Mouse (Mus musculus): ENCODE measurements at regions not wholly inside any gene's neighbourhood (a gene's known extent, or its start where the extent isn't known, plus 50 kb on each side); places are given as distances from the start of the nearest gene placed in this dataset.

DNA sequence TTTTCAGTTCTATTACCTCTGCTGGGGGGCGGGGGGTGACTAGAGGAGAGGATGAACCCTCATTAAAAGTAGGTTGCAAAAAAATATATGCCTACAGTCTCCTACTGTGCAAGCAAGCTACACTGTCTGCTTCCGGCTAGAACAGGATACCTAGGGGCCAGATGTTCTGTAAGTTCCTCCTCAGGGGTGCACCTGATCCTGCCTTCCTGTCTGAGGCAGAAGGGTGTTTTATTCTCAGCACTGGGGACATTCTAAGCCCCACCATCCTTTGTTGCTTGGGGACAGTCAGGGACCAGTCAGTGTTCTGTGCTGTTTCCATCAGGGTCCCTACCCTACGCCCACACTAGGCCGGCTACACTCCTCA lies 261.5 kb downstream of the Cdh26 start:
- H3K9ac ChIP-seq (replicated peaks; ENCODE audit: low read depth), result no peak overlapping the region
- H3K9me3 ChIP-seq (ENCODE audit: low read length), result no peaks in the 10 kb centered on the region
- WGBS, result 68% methylated on average over 4 of the region's 4 CpGs
- no peak overlapping the region for H3K4me2 ChIP-seq (replicated peaks; ENCODE audit: low read depth, low read length)
- no peak overlapping the region for H3K4me3 ChIP-seq (ENCODE audit: low read depth, low read length)
- TF ChIP-seq EP300 (IDR thresholded peaks at IDR 0.05) (no peak), CTCF (IDR thresholded peaks at IDR 0.05) (no peak)
- DNase-seq (ENCODE audit: low spot score), result no peak
- H3K36me3 ChIP-seq (ENCODE audit: insufficient read depth, low read length), result no peaks in the 10 kb centered on the region
- no peaks in the 10 kb centered on the region for H3K4me1 ChIP-seq (ENCODE audit: insufficient read depth, low read depth, low read length)
- H3K27ac ChIP-seq (ENCODE audit: low read length), result no peak overlapping the region
- ATAC-seq, result no peak
- H3K27me3 ChIP-seq (replicated peaks; ENCODE audit: insufficient read depth, low read length), result no peaks in the 10 kb centered on the region

- Histone ChIP-seq H3K36me3 (ENCODE audit: insufficient read depth, low read length) (no peaks in the 10 kb centered on the region), H3K9me3 (ENCODE audit: low read length) (no peaks in the 10 kb centered on the region), H3K4me3 (ENCODE audit: low read depth, low read length) (no peak overlapping the region), H3K4me1 (ENCODE audit: insufficient read depth, low read depth, low read length) (no peaks in the 10 kb centered on the region), H3K4me2 (replicated peaks; ENCODE audit: low read depth, low read length) (no peak overlapping the region), H3K9ac (replicated peaks; ENCODE audit: low read depth) (no peak overlapping the region), H3K27ac (ENCODE audit: low read length) (no peak overlapping the region), H3K27me3 (replicated peaks; ENCODE audit: insufficient read depth, low read length) (no peaks in the 10 kb centered on the region)
- no peak for TF ChIP-seq EP300 (IDR thresholded peaks at IDR 0.05)
- TF ChIP-seq CTCF (IDR thresholded peaks at IDR 0.05), result no peak
- no peak for ATAC-seq
- WGBS, result 83% methylated on average over 3 of the region's 3 CpGs
- DNase-seq (ENCODE audit: low spot score), result no peak
Measured at GRCm38 (mm10) chr2:178692231-178692630, 261.9 kb downstream of the Cdh26 start.

GRCm38 (mm10) chr2:178698648-178699047 lies 268.3 kb downstream of the Cdh26 start:
- Histone ChIP-seq H3K36me3 (ENCODE audit: insufficient read depth, low read length) (no peaks in the 10 kb centered on the region), H3K9ac (replicated peaks; ENCODE audit: low read depth) (no peak overlapping the region), H3K4me2 (replicated peaks; ENCODE audit: low read depth, low read length) (no peak overlapping the region), H3K4me3 (ENCODE audit: low read depth, low read length) (no peak overlapping the region), H3K4me1 (ENCODE audit: insufficient read depth, low read depth, low read length) (no peaks in the 10 kb centered on the region), H3K27me3 (replicated peaks; ENCODE audit: insufficient read depth, low read length) (no peaks in the 10 kb centered on the region), H3K27ac (ENCODE audit: low read length) (no peak overlapping the region), H3K9me3 (ENCODE audit: low read length) (no peaks in the 10 kb centered on the region)
- DNase-seq (ENCODE audit: low spot score), result peak; percentile 22
- ATAC-seq, result peak; percentile 37
- TF ChIP-seq EP300 (IDR thresholded peaks at IDR 0.05) (no peak), CTCF (IDR thresholded peaks at IDR 0.05) (no peak)
- 47% methylated on average over 13 of the region's 13 CpGs for WGBS

- no peak overlapping the region for H3K4me3 ChIP-seq (ENCODE audit: low read depth, low read length)
- WGBS, result 53% methylated on average over 3 of the region's 3 CpGs
- no peak overlapping the region for H3K4me2 ChIP-seq (replicated peaks; ENCODE audit: low read depth, low read length)
- ATAC-seq (no peak), DNase-seq (ENCODE audit: low spot score) (no peak)
- H3K9ac ChIP-seq (replicated peaks; ENCODE audit: low read depth), result no peak overlapping the region
- no peaks in the 10 kb centered on the region for H3K9me3 ChIP-seq (ENCODE audit: low read length)
- H3K4me1 ChIP-seq (ENCODE audit: insufficient read depth, low read depth, low read length), result no peaks in the 10 kb centered on the region
- no peak overlapping the region for H3K27ac ChIP-seq (ENCODE audit: low read length)
- H3K27me3 ChIP-seq (replicated peaks; ENCODE audit: insufficient read depth, low read length), result no peaks in the 10 kb centered on the region
- H3K36me3 ChIP-seq (ENCODE audit: insufficient read depth, low read length), result no peaks in the 10 kb centered on the region
- TF ChIP-seq EP300 (IDR thresholded peaks at IDR 0.05) (no peak), CTCF (IDR thresholded peaks at IDR 0.05) (no peak)
Measured at GRCm38 (mm10) chr2:178700825-178701224, 270.5 kb downstream of the Cdh26 start.

GRCm38 (mm10) chr2:178704510-178704909 lies 274.2 kb downstream of the Cdh26 start:
- ATAC-seq (no peak), DNase-seq (ENCODE audit: low spot score) (no peak)
- no peak overlapping the region for H3K27ac ChIP-seq (ENCODE audit: low read length)
- no peaks in the 10 kb centered on the region for H3K4me1 ChIP-seq (ENCODE audit: insufficient read depth, low read depth, low read length)
- H3K4me3 ChIP-seq (ENCODE audit: low read depth, low read length), result no peak overlapping the region
- no peak overlapping the region for H3K4me2 ChIP-seq (replicated peaks; ENCODE audit: low read depth, low read length)
- TF ChIP-seq CTCF (IDR thresholded peaks at IDR 0.05) (no peak), EP300 (IDR thresholded peaks at IDR 0.05) (no peak)
- no peaks in the 10 kb centered on the region for H3K27me3 ChIP-seq (replicated peaks; ENCODE audit: insufficient read depth, low read length)
- no peaks in the 10 kb centered on the region for H3K36me3 ChIP-seq (ENCODE audit: insufficient read depth, low read length)
- no peaks in the 10 kb centered on the region for H3K9me3 ChIP-seq (ENCODE audit: low read length)
- no peak overlapping the region for H3K9ac ChIP-seq (replicated peaks; ENCODE audit: low read depth)
- WGBS, result 77% methylated on average over 3 of the region's 3 CpGs

DNA sequence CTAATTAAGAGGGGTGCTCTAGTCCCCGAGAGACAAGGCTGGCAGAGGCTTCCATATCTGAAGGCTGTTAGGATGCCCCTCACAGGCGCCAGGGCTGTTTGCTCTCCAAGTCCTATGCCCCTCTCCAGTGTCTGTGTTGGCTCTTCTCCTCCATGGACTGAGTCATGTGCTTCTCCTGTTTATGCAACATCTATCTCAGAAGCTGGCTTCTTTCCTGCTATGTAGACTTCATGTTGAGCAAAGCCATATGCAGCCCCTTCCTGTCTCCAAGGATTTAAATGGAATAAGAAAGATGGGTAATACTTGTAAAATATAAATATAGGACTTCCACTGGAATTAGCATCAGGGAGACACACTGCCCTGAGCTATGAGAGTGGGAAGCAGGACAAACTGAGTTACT lies 278.3 kb downstream of the Cdh26 start:
- H3K36me3 ChIP-seq (ENCODE audit: insufficient read depth, low read length), result no peaks in the 10 kb centered on the region
- H3K9me3 ChIP-seq (ENCODE audit: low read length), result no peaks in the 10 kb centered on the region
- ATAC-seq, result no peak
- H3K27me3 ChIP-seq (replicated peaks; ENCODE audit: insufficient read depth, low read length), result no peaks in the 10 kb centered on the region
- no peak for TF ChIP-seq EP300 (IDR thresholded peaks at IDR 0.05)
- no peak for TF ChIP-seq CTCF (IDR thresholded peaks at IDR 0.05)
- DNase-seq (ENCODE audit: low spot score), result no peak
- no peak overlapping the region for H3K4me3 ChIP-seq (ENCODE audit: low read depth, low read length)
- WGBS, result 72% methylated on average over 2 of the region's 2 CpGs
- H3K4me1 ChIP-seq (ENCODE audit: insufficient read depth, low read depth, low read length), result no peaks in the 10 kb centered on the region
- no peak overlapping the region for H3K27ac ChIP-seq (ENCODE audit: low read length)
- H3K9ac ChIP-seq (replicated peaks; ENCODE audit: low read depth), result no peak overlapping the region
- H3K4me2 ChIP-seq (replicated peaks; ENCODE audit: low read depth, low read length), result no peak overlapping the region

DNA sequence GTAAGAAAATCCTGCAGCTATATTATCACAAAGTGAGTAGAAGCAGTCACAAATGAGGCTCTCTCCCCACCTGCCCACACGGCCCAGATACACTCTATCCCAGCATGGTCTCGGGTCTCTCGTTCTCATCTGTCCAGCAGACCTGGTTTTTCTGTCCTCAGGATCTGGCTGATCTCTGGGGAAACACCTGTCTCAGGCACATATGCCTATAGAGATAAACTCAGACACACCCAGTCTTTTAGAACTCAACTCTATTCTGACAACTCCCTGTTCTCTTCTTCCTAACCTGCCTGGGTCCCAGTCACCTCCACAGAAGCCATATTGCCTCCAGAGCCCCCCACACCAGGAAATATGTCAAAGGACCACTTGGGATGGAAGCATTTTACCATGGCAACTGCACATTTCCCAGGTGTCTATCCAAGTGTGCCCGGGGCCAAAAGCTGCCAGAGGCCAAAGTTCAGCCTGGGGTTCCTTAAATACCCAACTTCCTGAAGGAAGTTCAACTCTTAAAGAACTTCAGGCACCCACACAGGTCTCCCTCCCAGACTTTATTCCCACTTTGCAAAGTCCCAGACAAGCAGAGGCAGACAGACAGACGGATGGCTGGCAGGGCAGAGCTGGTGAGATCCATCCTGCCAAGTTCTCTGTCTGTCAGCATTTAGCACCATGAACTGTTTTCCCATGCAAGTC lies 279.0 kb downstream of the Cdh26 start:
- Histone ChIP-seq H3K9ac (replicated peaks; ENCODE audit: low read depth) (no peak overlapping the region), H3K4me1 (ENCODE audit: insufficient read depth, low read depth, low read length) (no peaks in the 10 kb centered on the region), H3K9me3 (ENCODE audit: low read length) (no peaks in the 10 kb centered on the region), H3K36me3 (ENCODE audit: insufficient read depth, low read length) (no peaks in the 10 kb centered on the region), H3K27me3 (replicated peaks; ENCODE audit: insufficient read depth, low read length) (no peaks in the 10 kb centered on the region), H3K4me3 (ENCODE audit: low read depth, low read length) (no peak overlapping the region), H3K27ac (ENCODE audit: low read length) (no peak overlapping the region), H3K4me2 (replicated peaks; ENCODE audit: low read depth, low read length) (no peak overlapping the region)
- ATAC-seq (no peak), DNase-seq (ENCODE audit: low spot score) (no peak)
- TF ChIP-seq CTCF (IDR thresholded peaks at IDR 0.05), result no peak
- 37% methylated on average over 5 of the region's 5 CpGs for WGBS
